Mouse (Mus musculus): Measurements from ENCODE around the gene Mon1a. TPM values are rescaled to one million over a fixed set of nuclear protein-coding genes. Genes with fewer than 3 reads are reported as not detected.

Mon1a gene
- total RNA-seq, 1 experiment: 5.4 TPM

- H3K36me3 ChIP-seq (ENCODE audit: control insufficient read depth, insufficient read depth, low read length, poor library complexity, severe bottlenecking): no peaks in the 10 kb centered on the region
- no peaks in the 10 kb centered on the region for H3K4me1 ChIP-seq (ENCODE audit: control insufficient read depth in 2 of 2, insufficient read depth in 2 of 2, low read length in 2 of 2, poor library complexity in 1 of 2)
- no peaks in the 10 kb centered on the region for H3K9me3 ChIP-seq (ENCODE audit: control insufficient read depth, insufficient read depth, low read depth, low read length)
- H3K4me3 ChIP-seq (ENCODE audit: insufficient read depth in 1 of 2, low read depth in 1 of 2, low read length in 2 of 2, poor library complexity in 1 of 2, severe bottlenecking in 1 of 2): no peak overlapping the region
- no peak overlapping the region for H3K27ac ChIP-seq (ENCODE audit: insufficient read depth, low read depth, low read length, poor library complexity, severe bottlenecking)
- in situ Hi-C loops (cut with MboI; ENCODE audit: low sequenced_read_pairs in 2 of 2, unreplicated experiment in 2 of 2): no loop called here
- DNase-seq (ENCODE audit: low read depth, low spot score): no peak
- no peak overlapping the region for H3K9ac ChIP-seq (ENCODE audit: insufficient read depth, low read depth, low read length, poor library complexity, severe bottlenecking)
- TF ChIP-seq ZC3H11A (IDR thresholded peaks at IDR 0.05; ENCODE audit: borderline replicate concordance, low read depth, low read length): no peak
- no peak for TF ChIP-seq CHD2 (IDR thresholded peaks at IDR 0.05; ENCODE audit: low read depth, low read length)
- TF ChIP-seq HCFC1 (IDR thresholded peaks at IDR 0.05; ENCODE audit: borderline replicate concordance, insufficient read depth, low read length): no peak
- no peak for TF ChIP-seq ZNF384 (IDR thresholded peaks at IDR 0.05; ENCODE audit: low read depth, low read length)
- TF ChIP-seq MAFK (IDR thresholded peaks at IDR 0.05; ENCODE audit: insufficient read depth, low read depth, low read length): no peak
Measured at GRCm38 (mm10) chr9:107880411-107880810, 7.5 kb upstream of the Mon1a start.

- no peaks in the 10 kb centered on the region for H3K4me1 ChIP-seq (ENCODE audit: control insufficient read depth in 2 of 2, insufficient read depth in 2 of 2, low read length in 2 of 2, poor library complexity in 1 of 2)
- no peak for TF ChIP-seq ZNF384 (IDR thresholded peaks at IDR 0.05; ENCODE audit: low read depth, low read length)
- no peaks in the 10 kb centered on the region for H3K36me3 ChIP-seq (ENCODE audit: control insufficient read depth, insufficient read depth, low read length, poor library complexity, severe bottlenecking)
- H3K9ac ChIP-seq (ENCODE audit: insufficient read depth, low read depth, low read length, poor library complexity, severe bottlenecking): peak overlapping the region; percentile 45; the same call in 1 of the 2 replicates
- no peak for DNase-seq (ENCODE audit: low read depth, low spot score)
- H3K27ac ChIP-seq (ENCODE audit: insufficient read depth, low read depth, low read length, poor library complexity, severe bottlenecking): no peak overlapping the region
- peak overlapping the region; percentile 71 to 80 for H3K4me3 ChIP-seq (ENCODE audit: insufficient read depth in 1 of 2, low read depth in 1 of 2, low read length in 2 of 2, poor library complexity in 1 of 2, severe bottlenecking in 1 of 2)
- in situ Hi-C loops (cut with MboI; ENCODE audit: low sequenced_read_pairs in 2 of 2, unreplicated experiment in 2 of 2): no loop called here
- H3K9me3 ChIP-seq (ENCODE audit: control insufficient read depth, insufficient read depth, low read depth, low read length): no peaks in the 10 kb centered on the region
Measured at GRCm38 (mm10) chr9:107888267-107888850, 408 bp downstream of the Mon1a start.

- DNase-seq (ENCODE audit: low read depth, low spot score): no peak
- no peak for TF ChIP-seq HCFC1 (IDR thresholded peaks at IDR 0.05; ENCODE audit: borderline replicate concordance, insufficient read depth, low read length)
- no peak for TF ChIP-seq ZC3H11A (IDR thresholded peaks at IDR 0.05; ENCODE audit: borderline replicate concordance, low read depth, low read length)
- no peak for TF ChIP-seq CHD2 (IDR thresholded peaks at IDR 0.05; ENCODE audit: low read depth, low read length)
- no peak for TF ChIP-seq MAFK (IDR thresholded peaks at IDR 0.05; ENCODE audit: insufficient read depth, low read depth, low read length)
- TF ChIP-seq ZNF384 (IDR thresholded peaks at IDR 0.05; ENCODE audit: low read depth, low read length): no peak
- in situ Hi-C loops (cut with MboI; ENCODE audit: low sequenced_read_pairs in 2 of 2, unreplicated experiment in 2 of 2): no loop called here
- H3K36me3 ChIP-seq (ENCODE audit: control insufficient read depth, insufficient read depth, low read length, poor library complexity, severe bottlenecking): no peaks in the 10 kb centered on the region
- no peaks in the 10 kb centered on the region for H3K4me1 ChIP-seq (ENCODE audit: control insufficient read depth in 2 of 2, insufficient read depth in 2 of 2, low read length in 2 of 2, poor library complexity in 1 of 2)
- H3K9me3 ChIP-seq (ENCODE audit: control insufficient read depth, insufficient read depth, low read depth, low read length): no peaks in the 10 kb centered on the region
- no peak overlapping the region for H3K9ac ChIP-seq (ENCODE audit: insufficient read depth, low read depth, low read length, poor library complexity, severe bottlenecking)
- H3K27ac ChIP-seq (ENCODE audit: insufficient read depth, low read depth, low read length, poor library complexity, severe bottlenecking): no peak overlapping the region
- no peak overlapping the region for H3K4me3 ChIP-seq (ENCODE audit: insufficient read depth in 1 of 2, low read depth in 1 of 2, low read length in 2 of 2, poor library complexity in 1 of 2, severe bottlenecking in 1 of 2)
Measured at GRCm38 (mm10) chr9:107890260-107890659, 2.3 kb downstream of the Mon1a start.

- no peaks in the 10 kb centered on the region for H3K36me3 ChIP-seq (ENCODE audit: control insufficient read depth, insufficient read depth, low read length, poor library complexity, severe bottlenecking)
- in situ Hi-C loops (cut with MboI; ENCODE audit: low sequenced_read_pairs in 2 of 2, unreplicated experiment in 2 of 2): no loop called here
- H3K4me1 ChIP-seq (ENCODE audit: control insufficient read depth in 2 of 2, insufficient read depth in 2 of 2, low read length in 2 of 2, poor library complexity in 1 of 2): no peaks in the 10 kb centered on the region
- TF ChIP-seq HCFC1 (IDR thresholded peaks at IDR 0.05; ENCODE audit: borderline replicate concordance, insufficient read depth, low read length): no peak
- TF ChIP-seq ZNF384 (IDR thresholded peaks at IDR 0.05; ENCODE audit: low read depth, low read length): no peak
- TF ChIP-seq CHD2 (IDR thresholded peaks at IDR 0.05; ENCODE audit: low read depth, low read length): no peak
- TF ChIP-seq MAFK (IDR thresholded peaks at IDR 0.05; ENCODE audit: insufficient read depth, low read depth, low read length): no peak
- H3K4me3 ChIP-seq (ENCODE audit: insufficient read depth in 1 of 2, low read depth in 1 of 2, low read length in 2 of 2, poor library complexity in 1 of 2, severe bottlenecking in 1 of 2): no peak overlapping the region
- no peak overlapping the region for H3K27ac ChIP-seq (ENCODE audit: insufficient read depth, low read depth, low read length, poor library complexity, severe bottlenecking)
- DNase-seq (ENCODE audit: low read depth, low spot score): no peak
- no peak overlapping the region for H3K9ac ChIP-seq (ENCODE audit: insufficient read depth, low read depth, low read length, poor library complexity, severe bottlenecking)
- H3K9me3 ChIP-seq (ENCODE audit: control insufficient read depth, insufficient read depth, low read depth, low read length): no peaks in the 10 kb centered on the region
Measured at GRCm38 (mm10) chr9:107891023-107891422, 3.1 kb downstream of the Mon1a start.

- Histone ChIP-seq H3K36me3 (ENCODE audit: control insufficient read depth, insufficient read depth, low read length, poor library complexity, severe bottlenecking) (no peaks in the 10 kb centered on the region), H3K9me3 (ENCODE audit: control insufficient read depth, insufficient read depth, low read depth, low read length) (no peaks in the 10 kb centered on the region), H3K4me1 (ENCODE audit: control insufficient read depth in 2 of 2, insufficient read depth in 2 of 2, low read length in 2 of 2, poor library complexity in 1 of 2) (peaks cover 0 to 4% of the 10 kb centered on the region in 2 experiments; a peak in 1 of 4 replicates), H3K4me3 (ENCODE audit: insufficient read depth in 1 of 2, low read depth in 1 of 2, low read length in 2 of 2, poor library complexity in 1 of 2, severe bottlenecking in 1 of 2) (no peak overlapping the region), H3K27ac (ENCODE audit: insufficient read depth, low read depth, low read length, poor library complexity, severe bottlenecking) (no peak overlapping the region), H3K9ac (ENCODE audit: insufficient read depth, low read depth, low read length, poor library complexity, severe bottlenecking) (no peak overlapping the region)
- in situ Hi-C loops (cut with MboI; ENCODE audit: low sequenced_read_pairs in 2 of 2, unreplicated experiment in 2 of 2): no loop called here
- TF ChIP-seq CHD2 (IDR thresholded peaks at IDR 0.05; ENCODE audit: low read depth, low read length) (no peak), ZNF384 (IDR thresholded peaks at IDR 0.05; ENCODE audit: low read depth, low read length) (no peak), ZC3H11A (IDR thresholded peaks at IDR 0.05; ENCODE audit: borderline replicate concordance, low read depth, low read length) (no peak), MAFK (IDR thresholded peaks at IDR 0.05; ENCODE audit: insufficient read depth, low read depth, low read length) (no peak), HCFC1 (IDR thresholded peaks at IDR 0.05; ENCODE audit: borderline replicate concordance, insufficient read depth, low read length) (no peak)
- no peak for DNase-seq (ENCODE audit: low read depth, low spot score)
Measured at GRCm38 (mm10) chr9:107898563-107898962, 10.6 kb downstream of the Mon1a start.

All from ES-E14 (cell line).